Mouse (Mus musculus) neural tube, embryonic 11.5 days (tissue): ENCODE measurements around the gene Sorcs2. TPM values are rescaled to one million over a fixed set of nuclear protein-coding genes. Genes with fewer than 3 reads are reported as not detected.
A peak's percentile ranks its signal among the peaks of the same experiment; 100 is the strongest.

Source experiments
- ATAC-seq: fragments of 200-750 bp; cut with Nextera tagmentation; 2 replicates; pipeline ENCODE4 v1.8.0; 2017; ENCODE audit warnings: moderate number of reproducible peaks, mild to moderate bottlenecking, moderate TSS enrichment, moderate library complexity; ENCODE audit not compliant: insufficient read depth, low FRiP score, low TSS enrichment
- DNase-seq: peaks from one replicate; pipeline ENCODE4 v3.0.0-alpha.2; 2015; ENCODE audit warnings: low spot score
- H3K27ac ChIP-seq: fragments of 300-500 bp; sonication (generic); 2 replicates; pipeline ENCODE4 v1.5.1; 2014; ENCODE audit warnings: low read depth, mild to moderate bottlenecking, low read length
- H3K27me3 ChIP-seq: fragments of 300-500 bp; sonication (generic); 2 replicates; pipeline ENCODE4 v1.6.1; 2014; ENCODE audit warnings: mild to moderate bottlenecking, low read length, mixed read lengths; ENCODE audit not compliant: control insufficient read depth, insufficient read depth
- H3K36me3 ChIP-seq: fragments of 300-500 bp; sonication (generic); 2 replicates; pipeline ENCODE4 v1.6.1; 2014; ENCODE audit warnings: mild to moderate bottlenecking, low read length, moderate library complexity, mixed read lengths; ENCODE audit not compliant: control insufficient read depth, insufficient read depth
- H3K4me1 ChIP-seq: fragments of 300-500 bp; sonication (generic); 2 replicates; pipeline ENCODE4 v1.6.1; 2014; ENCODE audit warnings: low read length, mixed read lengths; ENCODE audit not compliant: control insufficient read depth, insufficient read depth
- H3K4me2 ChIP-seq: fragments of 300-500 bp; sonication (generic); 2 replicates; pipeline ENCODE4 v1.6.1; 2014; ENCODE audit warnings: low read depth, mild to moderate bottlenecking, moderate library complexity
- H3K4me3 ChIP-seq: fragments of 300-500 bp; sonication (generic); 2 replicates; pipeline ENCODE4 v1.5.1; 2014; ENCODE audit warnings: low read depth, low read length
- H3K9ac ChIP-seq: fragments of 300-500 bp; sonication (generic); 2 replicates; pipeline ENCODE4 v1.6.1; 2014; ENCODE audit warnings: mild to moderate bottlenecking, low read length
- H3K9me3 ChIP-seq: fragments of 300-500 bp; sonication (generic); 2 replicates; pipeline ENCODE4 v1.6.1; 2016; ENCODE audit warnings: low read length; ENCODE audit not compliant: control insufficient read depth
- whole genome bisulfite sequencing: fragments of 180-500 bp; shearing (Covaris S2); extraction: QIAGEN DNeasy Blood & Tissue Kit; methylation state at CpG from one replicate; pipeline ENCODE4 v1.1.7; 2014; 5-methylcytosine and 5-hydroxymethylcytosine counted together
- polyA plus RNA-seq: library from polyadenylated mRNA; unstranded; fragments of >200 nt; fragmentation: Nextera tagmentation; extraction: Ambion mirVana; gene quantifications from 2 replicates; pipeline ENCODE4 v1.2.1, GENCODE M21; 2014

Sorcs2 gene
- polyA plus RNA-seq, 1 experiment from 2014 or later: 9.1 TPM

DNA sequence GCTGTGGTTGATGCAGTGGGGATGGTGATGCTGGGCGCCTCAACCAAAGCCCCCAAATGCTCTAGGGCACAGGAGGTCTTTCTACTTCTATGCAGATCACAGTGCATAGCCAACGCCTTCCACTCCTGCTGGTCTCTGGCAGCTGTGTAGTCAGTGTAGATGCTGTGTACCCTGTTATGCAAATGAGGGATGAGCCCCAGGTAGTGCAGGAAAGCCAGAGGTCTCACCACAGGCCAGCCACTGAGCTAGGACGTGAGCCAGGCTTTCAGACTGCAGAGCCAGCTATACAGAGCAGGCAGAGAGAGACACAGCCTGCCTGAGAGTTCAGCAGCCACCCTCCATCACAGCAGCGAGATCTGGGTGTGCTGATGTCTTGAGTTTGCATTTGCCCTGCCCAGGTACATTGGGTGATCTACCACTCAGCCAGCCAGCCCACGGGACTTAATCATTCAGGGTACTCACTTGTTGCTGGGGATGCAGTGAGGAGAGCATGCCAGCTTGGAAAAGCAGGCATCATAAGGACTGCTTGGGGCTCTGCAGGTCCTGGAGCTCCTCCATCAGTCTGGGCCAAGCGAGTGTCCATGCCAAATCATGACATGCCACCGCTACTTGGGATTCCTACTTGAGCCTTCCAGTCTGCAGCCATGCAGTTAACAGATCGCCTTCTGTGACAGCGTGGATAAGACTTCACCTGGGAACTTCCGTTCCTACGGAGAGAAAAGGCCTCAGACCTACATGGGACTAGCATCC, 407.8 kb downstream of the Sorcs2 start:
- Histone ChIP-seq H3K9me3 (no peaks in the 10 kb centered on the region), H3K36me3 (peaks cover 13% of the 10 kb centered on the region), H3K27ac (no peak overlapping the region), H3K27me3 (no peaks in the 10 kb centered on the region), H3K4me2 (no peak overlapping the region), H3K4me1 (no peaks in the 10 kb centered on the region), H3K4me3 (no peak overlapping the region), H3K9ac (no peak overlapping the region)
- 83% methylated on average over 11 of the region's 11 CpGs for WGBS
- no peak for DNase-seq
- ATAC-seq: no peak

GRCm38 (mm10) chr5:35989506-35989905, 408.4 kb downstream of the Sorcs2 start:
- H3K27ac ChIP-seq: no peak overlapping the region
- ATAC-seq (no peak), DNase-seq (no peak)
- 80% methylated on average over 6 of the region's 6 CpGs for WGBS
- no peaks in the 10 kb centered on the region for H3K27me3 ChIP-seq
- peaks cover 14% of the 10 kb centered on the region for H3K36me3 ChIP-seq
- no peaks in the 10 kb centered on the region for H3K4me1 ChIP-seq
- no peaks in the 10 kb centered on the region for H3K9me3 ChIP-seq
- no peak overlapping the region for H3K9ac ChIP-seq
- H3K4me3 ChIP-seq: no peak overlapping the region
- H3K4me2 ChIP-seq: no peak overlapping the region

DNA sequence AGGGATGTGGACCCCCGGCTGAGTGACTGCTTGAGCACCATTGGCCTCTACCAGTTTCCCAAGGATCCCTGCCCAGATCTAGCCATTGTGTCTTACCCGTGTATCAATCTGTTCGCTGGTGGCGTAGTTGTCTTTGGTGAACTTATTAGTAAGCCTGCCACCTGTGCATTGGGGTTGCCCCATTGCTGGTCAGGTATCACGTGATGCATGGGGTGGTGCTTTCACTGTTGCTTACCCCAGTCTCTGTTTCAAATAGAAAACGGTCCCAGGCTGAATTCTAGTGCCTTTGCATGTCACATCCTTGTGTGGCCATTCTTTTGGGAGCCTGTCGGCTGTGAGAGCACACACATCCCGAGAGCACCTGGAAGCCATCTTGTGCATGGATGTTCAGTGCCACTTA, 409.9 kb downstream of the Sorcs2 start:
- ATAC-seq (no peak), DNase-seq (no peak)
- no peaks in the 10 kb centered on the region for H3K27me3 ChIP-seq
- H3K4me2 ChIP-seq: no peak overlapping the region
- WGBS: 93% methylated on average over 8 of the region's 8 CpGs
- H3K4me3 ChIP-seq: no peak overlapping the region
- H3K9ac ChIP-seq: no peak overlapping the region
- no peaks in the 10 kb centered on the region for H3K9me3 ChIP-seq
- peaks cover 11% of the 10 kb centered on the region for H3K36me3 ChIP-seq
- H3K27ac ChIP-seq: no peak overlapping the region
- no peaks in the 10 kb centered on the region for H3K4me1 ChIP-seq

DNA sequence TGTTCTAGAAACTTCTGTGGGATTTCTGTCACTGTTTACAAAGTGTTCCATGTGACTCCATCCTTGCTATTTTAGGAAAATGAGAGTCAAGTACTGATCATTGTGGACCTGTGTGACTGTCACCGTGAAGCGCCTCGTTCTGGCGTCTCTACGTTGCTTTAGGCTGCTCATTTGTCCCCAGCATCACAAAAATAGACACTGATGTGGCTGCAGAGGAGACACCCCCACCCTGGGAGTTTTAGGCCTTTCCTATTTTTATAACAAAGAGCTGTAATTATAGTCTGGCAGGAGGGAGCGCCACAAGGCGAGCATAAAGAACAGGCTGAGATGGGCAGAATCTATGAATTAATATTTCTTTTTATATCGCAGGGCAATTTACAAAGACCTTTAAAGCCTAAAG, 412.3 kb downstream of the Sorcs2 start:
- H3K4me3 ChIP-seq: no peak overlapping the region
- no peak overlapping the region for H3K4me2 ChIP-seq
- H3K27ac ChIP-seq: no peak overlapping the region
- WGBS: 93% methylated on average over 8 of the region's 8 CpGs
- peaks cover 11% of the 10 kb centered on the region for H3K36me3 ChIP-seq
- ATAC-seq: no peak
- H3K27me3 ChIP-seq: no peaks in the 10 kb centered on the region
- no peaks in the 10 kb centered on the region for H3K4me1 ChIP-seq
- H3K9ac ChIP-seq: no peak overlapping the region
- DNase-seq: no peak
- no peaks in the 10 kb centered on the region for H3K9me3 ChIP-seq

GRCm38 (mm10) chr5:35981976-35982375, 416.0 kb downstream of the Sorcs2 start:
- no peak overlapping the region for H3K4me3 ChIP-seq
- DNase-seq: peak; percentile 84
- H3K27me3 ChIP-seq: no peaks in the 10 kb centered on the region
- no peaks in the 10 kb centered on the region for H3K9me3 ChIP-seq
- no peak overlapping the region for H3K27ac ChIP-seq
- H3K36me3 ChIP-seq: peaks cover 11% of the 10 kb centered on the region
- no peak for ATAC-seq
- no peak overlapping the region for H3K9ac ChIP-seq
- no peaks in the 10 kb centered on the region for H3K4me1 ChIP-seq
- no peak overlapping the region for H3K4me2 ChIP-seq
- 45% methylated on average over 4 of the region's 4 CpGs for WGBS

DNA sequence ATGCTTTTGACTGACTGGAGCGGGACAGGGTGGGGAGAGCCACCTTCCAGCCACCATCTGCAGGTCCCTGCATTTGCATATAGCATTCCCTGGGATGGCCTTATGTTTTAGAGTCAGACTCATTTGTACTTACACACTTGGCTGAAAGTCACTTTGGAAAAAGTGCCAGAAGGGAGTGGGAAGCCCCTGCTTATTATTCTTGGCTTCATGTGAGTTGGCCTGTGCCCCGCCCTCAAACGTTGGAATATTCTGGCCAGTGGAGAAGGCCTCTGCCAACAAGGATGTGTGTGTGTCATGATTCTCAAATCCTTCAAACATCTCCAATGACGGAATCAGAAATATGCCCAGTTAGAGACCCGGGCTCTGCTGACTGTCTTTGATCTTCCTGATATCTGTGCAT, 416.6 kb downstream of the Sorcs2 start:
- no peak overlapping the region for H3K27ac ChIP-seq
- DNase-seq (no peak), ATAC-seq (no peak)
- WGBS: 91% methylated on average over 5 of the region's 5 CpGs
- peaks cover 13% of the 10 kb centered on the region for H3K36me3 ChIP-seq
- no peak overlapping the region for H3K4me3 ChIP-seq
- H3K4me2 ChIP-seq: no peak overlapping the region
- H3K9ac ChIP-seq: no peak overlapping the region
- no peaks in the 10 kb centered on the region for H3K4me1 ChIP-seq
- H3K27me3 ChIP-seq: no peaks in the 10 kb centered on the region
- no peaks in the 10 kb centered on the region for H3K9me3 ChIP-seq

GRCm38 (mm10) chr5:35980542-35980941, 417.4 kb downstream of the Sorcs2 start:
- H3K27ac ChIP-seq: no peak overlapping the region
- ATAC-seq (no peak), DNase-seq (no peak)
- H3K9me3 ChIP-seq: no peaks in the 10 kb centered on the region
- 92% methylated on average over 5 of the region's 5 CpGs for WGBS
- H3K9ac ChIP-seq: no peak overlapping the region
- H3K4me2 ChIP-seq: no peak overlapping the region
- no peak overlapping the region for H3K4me3 ChIP-seq
- no peaks in the 10 kb centered on the region for H3K27me3 ChIP-seq
- no peaks in the 10 kb centered on the region for H3K4me1 ChIP-seq
- peaks cover 13% of the 10 kb centered on the region for H3K36me3 ChIP-seq

DNA sequence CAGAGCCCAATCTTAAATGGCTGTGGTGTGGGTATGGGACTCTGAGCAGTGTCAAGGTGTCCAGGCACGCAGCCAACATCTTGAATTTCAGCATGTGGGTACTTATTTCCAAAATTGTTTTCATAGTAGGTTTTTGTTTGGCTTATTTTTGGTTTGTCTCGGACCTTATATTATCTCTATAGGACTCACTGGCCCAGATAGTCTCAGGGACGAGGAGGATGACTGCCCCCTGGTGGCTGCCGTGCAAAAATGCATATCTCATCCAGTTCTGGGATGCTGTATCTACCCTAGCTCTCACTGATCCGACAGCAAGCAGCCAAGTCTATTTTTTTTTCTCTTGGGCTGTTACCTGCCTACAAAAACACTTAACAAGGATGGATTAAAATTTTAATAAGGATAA, 422.3 kb downstream of the Sorcs2 start:
- no peak overlapping the region for H3K27ac ChIP-seq
- no peak overlapping the region for H3K9ac ChIP-seq
- no peak overlapping the region for H3K4me2 ChIP-seq
- DNase-seq (peak; percentile 65), ATAC-seq (no peak)
- H3K9me3 ChIP-seq: no peaks in the 10 kb centered on the region
- WGBS: 19% methylated on average over 5 of the region's 5 CpGs
- H3K4me1 ChIP-seq: no peaks in the 10 kb centered on the region
- no peak overlapping the region for H3K4me3 ChIP-seq
- peaks cover 11% of the 10 kb centered on the region for H3K36me3 ChIP-seq
- H3K27me3 ChIP-seq: no peaks in the 10 kb centered on the region

- ATAC-seq (no peak), DNase-seq (no peak)
- WGBS: 90% methylated on average over 15 of the region's 15 CpGs
- Histone ChIP-seq H3K4me1 (peaks cover 4% of the 10 kb centered on the region; the same call in 1 of the 2 replicates), H3K36me3 (peaks cover 11% of the 10 kb centered on the region), H3K27me3 (no peaks in the 10 kb centered on the region), H3K27ac (no peak overlapping the region), H3K9ac (no peak overlapping the region), H3K9me3 (no peaks in the 10 kb centered on the region), H3K4me2 (no peak overlapping the region), H3K4me3 (no peak overlapping the region)
These were observed 423.7 kb downstream of the Sorcs2 start for GRCm38 (mm10) chr5:35974265-35974664.
